Mouse (Mus musculus): ENCODE results near the gene Ddr2.
"Not testable (repeated sequence)": the region's sequence is repeated elsewhere in the genome, so short reads cannot be mapped to it uniquely, and the experiment has no call there.

Ddr2 gene

GRCm38 (mm10) chr1:170039402-170039801 lies 71.2 kb downstream of the Ddr2 start:
- no peak for DNase-seq (ENCODE audit: low spot score in 2 of 2)

- DNase-seq (ENCODE audit: low spot score in 2 of 2) = no peak
These were observed 75.0 kb downstream of the Ddr2 start for GRCm38 (mm10) chr1:170035575-170035974.

DNA sequence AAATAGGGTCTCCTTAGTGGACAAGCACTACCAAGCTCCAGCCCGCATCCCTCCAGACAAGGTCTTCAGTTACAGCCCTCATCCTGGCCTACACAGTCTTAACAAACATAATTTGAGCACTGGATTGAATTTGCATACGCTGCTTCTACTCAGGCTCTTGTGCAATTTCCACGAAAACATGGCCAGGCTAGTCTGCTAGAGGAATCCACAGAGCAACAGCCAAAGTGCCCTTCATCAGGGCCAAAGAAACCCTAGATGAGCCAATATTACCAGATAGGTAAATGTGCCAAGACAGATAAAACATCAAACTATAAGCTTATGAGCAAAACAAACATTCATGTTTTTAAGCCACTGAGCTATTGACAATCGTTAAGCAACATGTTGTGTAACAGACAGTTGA lies 75.6 kb downstream of the Ddr2 start:
- no peak for DNase-seq (ENCODE audit: low spot score in 2 of 2)

- DNase-seq (ENCODE audit: low spot score in 2 of 2) = no peak
These were observed 78.9 kb downstream of the Ddr2 start for GRCm38 (mm10) chr1:170031656-170032055.

DNA sequence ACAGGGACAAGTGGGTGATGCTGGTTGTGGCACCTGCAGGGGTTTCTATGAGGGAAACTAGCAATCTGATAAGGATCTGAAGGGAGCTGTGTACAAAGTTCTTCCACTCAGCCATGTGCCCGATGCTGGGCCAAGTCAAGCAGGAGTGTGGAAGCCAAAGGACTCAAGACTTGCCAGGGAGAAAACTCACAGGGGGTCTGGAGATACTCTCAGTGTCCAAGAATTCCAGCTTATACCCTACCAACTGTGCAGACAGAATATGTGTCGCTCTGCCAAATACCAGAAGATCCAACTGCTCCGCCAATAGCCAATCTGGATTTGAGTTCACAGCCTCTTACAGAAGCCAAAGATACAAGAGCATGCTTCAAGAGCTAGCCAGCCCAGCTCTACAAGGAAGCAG lies 95.8 kb downstream of the Ddr2 start:
- no peak for DNase-seq (ENCODE audit: low spot score in 2 of 2)

- DNase-seq (ENCODE audit: low spot score in 2 of 2) = no peak
These were observed 99.7 kb downstream of the Ddr2 start for GRCm38 (mm10) chr1:170010716-170011505.

DNA sequence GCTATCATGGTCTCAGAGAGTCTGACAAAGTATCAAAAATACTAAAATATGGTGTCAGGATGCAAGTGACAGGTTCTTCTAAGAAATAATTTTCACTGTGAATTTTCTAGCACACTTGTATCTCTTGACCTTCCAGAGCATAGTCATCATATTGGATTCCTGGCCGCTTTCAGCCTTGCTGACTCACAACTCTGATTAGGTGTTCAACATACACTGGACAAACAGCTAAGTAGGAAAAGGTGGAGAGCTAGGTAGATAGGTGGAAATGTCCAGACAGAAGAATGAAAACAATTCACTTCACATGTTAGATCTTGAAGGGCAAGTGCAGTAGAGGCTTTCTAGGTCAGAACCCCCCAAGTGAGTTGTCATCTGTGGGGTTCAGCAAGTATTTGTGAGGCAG lies 101.3 kb downstream of the Ddr2 start:
- no peak for DNase-seq (ENCODE audit: low spot score in 2 of 2)

- no peak for DNase-seq (ENCODE audit: low spot score in 2 of 2)
These were observed 101.9 kb downstream of the Ddr2 start for GRCm38 (mm10) chr1:170008432-170009220.

DNA sequence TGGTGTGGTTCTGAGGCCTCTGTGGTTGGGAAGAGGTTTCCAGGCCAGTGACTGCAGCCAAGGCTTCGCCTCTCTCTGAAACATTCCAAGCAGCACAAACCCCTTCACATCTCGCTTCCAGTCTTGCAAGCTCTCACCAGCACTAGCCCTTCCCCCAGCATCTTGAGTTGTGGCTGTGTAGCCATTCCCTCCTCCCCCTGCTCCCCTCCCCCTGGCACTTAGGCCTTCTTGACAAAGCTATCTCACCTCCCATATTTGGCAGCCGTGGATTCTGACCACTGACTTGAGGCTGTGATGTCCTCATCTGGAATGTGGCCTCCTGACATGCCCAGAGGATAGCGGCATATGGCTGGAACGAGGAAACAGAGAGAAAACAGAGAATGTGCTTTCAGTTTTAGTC lies 104.0 kb downstream of the Ddr2 start:
- DNase-seq (ENCODE audit: low spot score in 2 of 2) = no peak

DNA sequence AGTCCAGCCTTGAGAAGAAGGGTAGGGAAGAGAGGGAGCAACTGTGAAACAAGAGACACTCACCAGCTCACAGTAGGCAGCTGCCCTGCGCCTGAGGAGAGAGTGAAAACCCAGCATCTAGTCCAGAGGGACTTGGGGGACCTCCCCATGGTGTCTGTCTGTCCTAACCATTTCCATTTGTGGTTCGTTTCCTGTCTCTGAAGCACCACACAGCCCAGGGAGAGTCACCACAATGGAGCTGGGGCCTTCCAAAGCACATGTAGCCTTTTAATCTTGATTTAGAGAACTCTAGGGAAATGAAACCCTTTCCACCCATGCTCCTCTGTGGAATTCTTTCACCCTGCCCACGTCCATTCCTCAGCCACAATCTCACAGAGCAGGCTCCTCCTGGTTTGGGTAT lies 105.3 kb downstream of the Ddr2 start:
- DNase-seq (ENCODE audit: low spot score in 2 of 2) = no peak

DNA sequence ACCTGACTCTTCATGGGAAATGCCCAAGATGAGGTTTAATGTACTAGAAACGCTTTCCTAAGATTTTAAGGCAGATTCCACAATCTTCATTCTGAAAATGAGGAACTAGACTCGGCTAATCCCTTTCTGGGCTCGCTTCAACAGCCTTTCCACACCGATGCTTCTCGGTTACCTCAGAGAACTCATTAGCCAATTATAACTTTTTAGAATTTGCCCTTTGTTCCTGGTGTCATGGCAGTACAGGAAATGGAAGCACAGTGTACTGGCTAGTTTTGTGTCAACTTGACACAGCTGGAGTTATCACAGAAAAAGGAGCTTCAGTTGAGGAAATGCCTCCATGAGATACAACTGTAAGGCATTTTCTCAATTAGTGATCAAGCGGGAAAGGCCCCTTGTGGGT lies 116.7 kb downstream of the Ddr2 start:
- DNase-seq (ENCODE audit: low spot score in 2 of 2) = not testable (repeated sequence)

DNA sequence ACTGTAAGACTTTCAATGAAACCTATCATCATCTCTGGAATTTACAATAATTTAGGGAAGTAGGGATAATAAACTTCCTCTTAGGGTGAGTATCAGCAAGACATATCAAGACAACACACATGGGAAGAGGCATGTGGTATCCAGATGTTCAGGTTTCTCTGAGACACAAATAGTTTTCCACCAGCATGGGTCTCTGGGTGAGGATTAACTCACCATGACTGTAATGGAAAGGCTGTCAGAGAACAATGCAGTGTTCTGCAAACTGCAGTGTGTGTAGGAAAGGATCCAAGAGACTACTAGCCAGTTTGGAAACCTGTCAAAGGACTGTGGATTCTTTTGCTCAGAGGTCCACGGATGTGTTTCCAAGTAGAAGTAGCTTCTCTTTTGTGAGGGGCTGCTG lies 124.4 kb downstream of the Ddr2 start:
- DNase-seq (ENCODE audit: low spot score in 2 of 2) = no peak

DNA sequence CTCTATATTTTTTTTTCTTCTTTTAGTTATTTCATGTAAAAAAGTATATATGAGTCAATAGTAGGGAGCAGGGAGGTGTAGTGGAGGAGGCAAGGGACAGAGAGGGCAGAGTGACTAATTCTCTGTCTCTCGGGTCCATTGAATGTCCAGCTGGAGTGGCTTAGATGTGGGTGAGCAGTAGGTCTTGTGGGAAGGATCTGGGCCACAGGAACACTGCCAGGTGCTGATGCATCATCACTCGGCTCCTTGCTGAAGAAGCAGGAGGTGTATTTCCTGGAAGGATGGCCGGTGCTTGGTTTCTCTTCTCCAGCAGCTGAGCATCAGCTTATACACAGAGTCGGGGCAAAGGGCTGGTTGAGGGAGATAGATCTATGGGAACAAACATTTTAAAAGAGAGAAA lies 132.9 kb downstream of the Ddr2 start:
- no peak for DNase-seq (ENCODE audit: low spot score in 2 of 2)

GRCm38 (mm10) chr1:169971998-169972397 lies 138.6 kb downstream of the Ddr2 start:
- DNase-seq (ENCODE audit: low spot score in 2 of 2) = no peak

GRCm38 (mm10) chr1:169970936-169971335 lies 139.6 kb downstream of the Ddr2 start:
- no peak for DNase-seq (ENCODE audit: low spot score in 2 of 2)

DNA sequence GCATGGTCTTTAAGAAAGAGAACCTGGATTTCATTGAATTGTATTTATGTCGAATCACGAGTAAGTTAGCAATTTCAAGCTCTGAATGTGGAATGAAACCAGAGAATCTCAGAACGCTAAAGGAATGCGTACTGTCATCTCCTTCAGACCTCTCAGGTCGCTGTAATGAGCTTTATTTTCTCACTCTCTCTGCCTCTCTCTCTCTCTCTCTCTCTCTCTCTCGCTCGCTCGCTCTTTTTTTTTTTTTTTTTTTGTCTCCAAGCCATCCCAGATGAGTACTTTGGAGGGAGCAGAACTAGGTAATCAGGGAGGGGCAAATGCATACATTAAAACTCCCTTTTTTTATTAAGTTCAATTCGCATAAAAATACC lies 141.1 kb downstream of the Ddr2 start:
- no peak for DNase-seq (ENCODE audit: low spot score in 2 of 2)

- DNase-seq (ENCODE audit: low spot score in 2 of 2) = peak; percentile 99
These were observed 141.6 kb downstream of the Ddr2 start, which contains the start of gene Hsd17b7 for GRCm38 (mm10) chr1:169968792-169969515. Gene Hsd17b7, minus strand, starts transcription at chr1:169969241.

- DNase-seq (ENCODE audit: low spot score in 2 of 2) = no peak
These were observed 157.5 kb downstream of the Ddr2 start for GRCm38 (mm10) chr1:169953106-169953505.

GRCm38 (mm10) chr1:169952636-169953035 lies 157.9 kb downstream of the Ddr2 start:
- no peak for DNase-seq (ENCODE audit: low spot score in 2 of 2)

GRCm38 (mm10) chr1:169951561-169951960 lies 159.0 kb downstream of the Ddr2 start:
- DNase-seq (ENCODE audit: low spot score in 2 of 2) = no peak

DNA sequence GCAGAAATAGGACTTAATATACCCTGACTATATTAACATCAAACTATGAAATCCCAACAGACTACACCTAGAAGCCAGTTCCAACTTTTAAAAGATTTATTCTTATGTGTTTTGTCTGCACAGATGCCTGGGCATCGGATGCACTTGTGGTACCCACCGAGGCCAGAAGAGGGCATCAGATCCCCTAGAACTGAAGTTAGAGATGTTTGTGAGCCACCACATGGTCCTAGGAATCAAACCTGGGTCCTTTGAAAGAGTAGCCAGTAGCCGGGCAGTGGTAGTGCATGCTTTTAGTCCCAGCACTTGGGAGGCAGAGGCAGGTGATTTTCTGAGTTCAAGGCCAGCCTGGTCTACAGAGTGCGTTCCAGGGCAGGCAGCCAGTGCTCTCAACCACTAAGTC lies 159.9 kb downstream of the Ddr2 start:
- no peak for DNase-seq (ENCODE audit: low spot score in 2 of 2)

- no peak for DNase-seq (ENCODE audit: low spot score in 2 of 2)
These were observed 160.6 kb downstream of the Ddr2 start for GRCm38 (mm10) chr1:169949981-169950380.

Data from frontal cortex, postnatal 10 days (tissue).